Mouse (Mus musculus) olfactory bulb, adult 2 months (tissue): ENCODE data around the gene Myo1g.

Experiments used
- CTCF ChIP-seq: fragments of 200-500 bp; IDR thresholded peaks from 2 replicates; pipeline ENCODE4 v1.5.1; 2012; ENCODE audit warnings: low read depth, mild to moderate bottlenecking, low read length, moderate library complexity; ENCODE audit not compliant: insufficient read depth
- POLR2A ChIP-seq: fragments of 200-500 bp; IDR thresholded peaks from 2 replicates; pipeline ENCODE4 v1.6.1; 2012; ENCODE audit warnings: mild to moderate bottlenecking, low read depth, low read length, moderate library complexity; ENCODE audit not compliant: insufficient read depth

GRCm38 (mm10) chr11:6522782-6523525 lies 2.2 kb upstream of the Myo1g start:
- TF ChIP-seq POLR2A (no peak), CTCF (no peak)
